Comparison of ENCODE assay signal across 9 mouse cellular contexts in the genomic region with DNA sequence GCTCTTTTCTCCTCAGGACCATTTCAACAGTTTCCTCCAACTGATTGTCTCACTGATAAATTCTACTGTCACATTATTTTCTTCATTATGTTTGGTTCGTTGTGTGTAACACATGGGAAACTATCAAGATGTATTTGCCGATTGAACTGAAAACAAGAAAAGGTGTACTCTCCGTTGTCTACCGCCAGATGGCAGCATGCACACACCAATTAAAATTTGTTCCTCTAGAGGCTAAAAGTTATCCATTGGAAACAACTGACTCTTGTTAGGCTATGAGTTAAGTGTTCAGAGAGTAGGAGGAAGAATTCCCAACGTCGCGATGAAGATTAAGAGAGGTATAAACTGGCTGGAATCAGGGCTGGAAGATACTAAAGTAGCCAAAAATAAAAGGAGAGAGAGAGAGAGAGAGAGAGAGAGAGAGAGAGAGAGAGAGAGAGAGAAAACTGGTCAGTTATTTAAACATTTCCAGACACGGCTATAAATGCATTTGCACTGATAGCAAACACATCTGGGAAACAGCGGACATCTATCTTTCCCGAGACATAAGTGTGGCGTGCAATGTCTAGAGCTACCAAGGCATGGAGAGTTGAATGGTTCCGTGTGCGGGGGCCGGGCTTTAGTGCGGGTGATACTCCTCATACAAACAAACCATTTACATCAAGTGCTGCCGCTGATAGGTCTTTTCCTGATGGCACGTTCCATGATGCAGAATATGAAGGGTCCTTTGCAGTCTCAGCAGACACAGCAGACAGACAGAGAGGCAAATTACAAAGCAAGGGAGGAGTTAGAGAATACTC.
A peak's percentile ranks its signal among the peaks of the same experiment; 100 is the strongest.
DNase-seq lines count a peak whose midpoint lies in the region; ATAC-seq lines count a peak whose summit lies in the region.
"Had no signal": no experiment of that assay in that cellular context is flagged by ENCODE, and none has a peak within 500 bp of the region (broad histone marks: within the 10 kb centered on the region; RNA-seq: fewer than 3 reads in every experiment).

No protein-coding gene starts in this region.

- WGBS in forebrain, embryonic 11.5 days: 51% methylated on average over 17 of the region's 17 CpGs
- 48% methylated on average over 17 of the region's 17 CpGs for WGBS in forebrain, embryonic 13.5 days
- WGBS in embryonic facial prominence, embryonic 15.5 days: 18% methylated on average over 17 of the region's 17 CpGs
- 24% methylated on average over 17 of the region's 17 CpGs for WGBS in intestine, embryonic 16.5 days
- 10% methylated on average over 17 of the region's 17 CpGs for WGBS in lung, embryonic 16.5 days

- H3K36me3 ChIP-seq in forebrain, embryonic 11.5 days (ENCODE audit: control insufficient read depth, insufficient read depth, low read length): no peaks in the 10 kb centered on the region
- H3K36me3 ChIP-seq in forebrain, embryonic 13.5 days (ENCODE audit: poor library complexity, severe bottlenecking): no peaks in the 10 kb centered on the region
- H3K36me3 ChIP-seq in embryonic facial prominence, embryonic 15.5 days: no peaks in the 10 kb centered on the region
- H3K36me3 ChIP-seq in intestine, embryonic 16.5 days (ENCODE audit: control insufficient read depth, insufficient read depth, low read length): no peaks in the 10 kb centered on the region
- no peaks in the 10 kb centered on the region for H3K36me3 ChIP-seq in lung, embryonic 16.5 days (ENCODE audit: control insufficient read depth, insufficient read depth, low read length)
- H3K36me3 ChIP-seq: liver, embryonic 15.5 days had no signal

- no peak overlapping the region for H3K4me2 ChIP-seq in forebrain, embryonic 11.5 days (ENCODE audit: low read depth, low read length, severe bottlenecking)
- H3K4me2 ChIP-seq in forebrain, embryonic 13.5 days: no peak overlapping the region
- peak overlapping the region; percentile 17 for H3K4me2 ChIP-seq in embryonic facial prominence, embryonic 15.5 days (replicated peaks)
- H3K4me2 ChIP-seq in intestine, embryonic 16.5 days (ENCODE audit: low read depth, low read length): peak overlapping the region; percentile 39
- peak overlapping the region; percentile 44 for H3K4me2 ChIP-seq in lung, embryonic 16.5 days (ENCODE audit: low read depth, low read length)
- H3K4me2 ChIP-seq: liver, embryonic 15.5 days had no signal

- ATAC-seq in forebrain, embryonic 11.5 days (replicated peaks; ENCODE audit: low FRiP score): no peak
- ATAC-seq in forebrain, embryonic 13.5 days: no peak
- ATAC-seq in embryonic facial prominence, embryonic 15.5 days (ENCODE audit: insufficient number of reproducible peaks, low FRiP score, low TSS enrichment, low read depth): no peak
- no peak for ATAC-seq in intestine, embryonic 16.5 days
- ATAC-seq in lung, embryonic 16.5 days (ENCODE audit: low read depth): no peak; the same call in 1 of the 2 replicates

- no peak overlapping the region for H3K9ac ChIP-seq in forebrain, embryonic 11.5 days (ENCODE audit: low read length)
- H3K9ac ChIP-seq in forebrain, embryonic 13.5 days: no peak overlapping the region
- H3K9ac ChIP-seq in embryonic facial prominence, embryonic 15.5 days: no peak overlapping the region
- no peak overlapping the region for H3K9ac ChIP-seq in intestine, embryonic 16.5 days (ENCODE audit: low read depth, low read length)
- no peak overlapping the region for H3K9ac ChIP-seq in lung, embryonic 16.5 days (ENCODE audit: low read length)
- H3K9ac ChIP-seq: liver, embryonic 15.5 days had no signal

- no peaks in the 10 kb centered on the region for H3K4me1 ChIP-seq in forebrain, embryonic 11.5 days (replicated peaks; ENCODE audit: control insufficient read depth, insufficient read depth, low read length)
- no peaks in the 10 kb centered on the region for H3K4me1 ChIP-seq in forebrain, embryonic 13.5 days
- H3K4me1 ChIP-seq in embryonic facial prominence, embryonic 15.5 days: no peaks in the 10 kb centered on the region
- 0 out of 2 replicates have a peak, but pooled peaks cover 4% of the 10 kb centered on the region for H3K4me1 ChIP-seq in intestine, embryonic 16.5 days (ENCODE audit: control insufficient read depth, insufficient read depth, low read length)
- no peaks in the 10 kb centered on the region for H3K4me1 ChIP-seq in lung, embryonic 16.5 days (replicated peaks; ENCODE audit: control insufficient read depth, insufficient read depth, low read length)
- H3K4me1 ChIP-seq: liver, embryonic 15.5 days had no signal

- no peak overlapping the region for H3K4me3 ChIP-seq in forebrain, embryonic 11.5 days (ENCODE audit: low read depth, low read length)
- no peak overlapping the region for H3K4me3 ChIP-seq in forebrain, embryonic 13.5 days
- peak overlapping the region; percentile 3; the same call in 1 of the 2 replicates for H3K4me3 ChIP-seq in embryonic facial prominence, embryonic 15.5 days (replicated peaks)
- peak overlapping the region; percentile 11; the same call in 1 of the 2 replicates for H3K4me3 ChIP-seq in intestine, embryonic 16.5 days (ENCODE audit: low read length)
- peak overlapping the region; percentile 23; the same call in 1 of the 2 replicates for H3K4me3 ChIP-seq in lung, embryonic 16.5 days (ENCODE audit: low read length)
- H3K4me3 ChIP-seq: liver, embryonic 15.5 days had no signal

- peak; percentile 74 for DNase-seq in forebrain, embryonic 11.5 days (ENCODE audit: low spot score)
- peak; percentile 84 for DNase-seq in 3T3-L1 (ENCODE audit: low read depth, low spot score)
- peak; percentile 65 for DNase-seq in adrenal gland, postnatal 10 days
- DNase-seq in right cerebral cortex, postnatal 25 days: peak; percentile 23

- no peaks in the 10 kb centered on the region for H3K9me3 ChIP-seq in forebrain, embryonic 11.5 days (ENCODE audit: control insufficient read depth, low read length)
- H3K9me3 ChIP-seq in forebrain, embryonic 13.5 days (replicated peaks): no peaks in the 10 kb centered on the region
- no peaks in the 10 kb centered on the region for H3K9me3 ChIP-seq in embryonic facial prominence, embryonic 15.5 days (replicated peaks)
- no peaks in the 10 kb centered on the region for H3K9me3 ChIP-seq in intestine, embryonic 16.5 days (ENCODE audit: control insufficient read depth, low read length)
- no peaks in the 10 kb centered on the region for H3K9me3 ChIP-seq in lung, embryonic 16.5 days (ENCODE audit: control insufficient read depth, low read length)
- H3K9me3 ChIP-seq: liver, embryonic 15.5 days had no signal

- no peak overlapping the region for H3K27ac ChIP-seq in forebrain, embryonic 11.5 days (ENCODE audit: low read depth, low read length)
- H3K27ac ChIP-seq in forebrain, embryonic 13.5 days: no peak overlapping the region
- H3K27ac ChIP-seq in embryonic facial prominence, embryonic 15.5 days (replicated peaks): no peak overlapping the region
- H3K27ac ChIP-seq in intestine, embryonic 16.5 days (ENCODE audit: low read length): no peak overlapping the region
- H3K27ac ChIP-seq in lung, embryonic 16.5 days (ENCODE audit: low read length): no peak overlapping the region
- H3K27ac ChIP-seq: liver, embryonic 15.5 days had no signal

- no peaks in the 10 kb centered on the region for H3K27me3 ChIP-seq in forebrain, embryonic 11.5 days (ENCODE audit: control insufficient read depth, insufficient read depth, low read length)
- no peaks in the 10 kb centered on the region for H3K27me3 ChIP-seq in forebrain, embryonic 13.5 days
- H3K27me3 ChIP-seq in embryonic facial prominence, embryonic 15.5 days: peaks cover 27% of the 10 kb centered on the region
- no peaks in the 10 kb centered on the region for H3K27me3 ChIP-seq in intestine, embryonic 16.5 days (replicated peaks; ENCODE audit: control insufficient read depth, insufficient read depth, low read length)
- H3K27me3 ChIP-seq in lung, embryonic 16.5 days (ENCODE audit: control insufficient read depth, insufficient read depth, low read depth, low read length): no peaks in the 10 kb centered on the region; the same call in 1 of the 2 replicates
- H3K27me3 ChIP-seq: liver, embryonic 15.5 days had no signal

Comparison
In these comparisons a context has a peak if more than half of its experiments do, and no peak if none do; other contexts are left out.
1. DNase-seq: peak in every context shown above with its lines; median percentile 84 in 3T3-L1; 74 in forebrain, embryonic 11.5 days; 65 in adrenal gland, postnatal 10 days; 23 in right cerebral cortex, postnatal 25 days.
2. H3K4me2 ChIP-seq: peak in embryonic facial prominence, embryonic 15.5 days (single experiment), intestine, embryonic 16.5 days (single experiment) and lung, embryonic 16.5 days (single experiment); none in forebrain, embryonic 11.5 days (single experiment) and forebrain, embryonic 13.5 days (single experiment).
3. H3K4me3 ChIP-seq: peak in embryonic facial prominence, embryonic 15.5 days (single experiment), intestine, embryonic 16.5 days (single experiment) and lung, embryonic 16.5 days (single experiment); none in forebrain, embryonic 11.5 days (single experiment) and forebrain, embryonic 13.5 days (single experiment).